Mouse (Mus musculus) C2C12 (cell line): ENCODE data around the gene Gar1. TPM values are rescaled to one million over a fixed set of nuclear protein-coding genes. Genes with fewer than 3 reads are reported as not detected.
A peak's percentile ranks its signal among the peaks of the same experiment; 100 is the strongest.

Experiments
- H3K27me3 ChIP-seq: one replicate; pipeline ENCODE4 v1.6.1; 2011; ENCODE audit not compliant: control insufficient read depth, insufficient read depth, insufficient read length
- H3K36me3 ChIP-seq: one replicate; pipeline ENCODE4 v1.6.1; 2011; ENCODE audit not compliant: control insufficient read depth, insufficient read depth
- H3K4me3 ChIP-seq: one replicate; pipeline ENCODE4 v1.5.1; 2011; ENCODE audit warnings: mild to moderate bottlenecking, control low read depth; ENCODE audit not compliant: poor library complexity, insufficient read depth, severe bottlenecking
- H3K79me2 ChIP-seq: one replicate; pipeline ENCODE4 v1.6.1; 2011; ENCODE audit not compliant: control insufficient read depth, insufficient read depth
- H3K79me3 ChIP-seq: one replicate; pipeline ENCODE4 v1.6.1; 2011; ENCODE audit warnings: low read depth, control low read depth
- H3ac ChIP-seq: one replicate; pipeline ENCODE3; 2011; ENCODE audit warnings: low read depth; ENCODE audit not compliant: control insufficient read depth, insufficient read length
- CEBPB ChIP-seq: IDR thresholded peaks from one replicate; pipeline ENCODE4 v1.6.1; 2011; ENCODE audit warnings: low read depth, mild to moderate bottlenecking, control low read depth, moderate library complexity
- CTCF ChIP-seq: IDR thresholded peaks from one replicate; pipeline ENCODE4 v1.5.1; 2011; ENCODE audit not compliant: control insufficient read depth, insufficient read depth, insufficient read length
- FOSL1 ChIP-seq: IDR thresholded peaks from one replicate; pipeline ENCODE4 v1.8.0; 2011; ENCODE audit warnings: mild to moderate bottlenecking, low read length; ENCODE audit not compliant: poor library complexity, insufficient read depth, severe bottlenecking
- MAX ChIP-seq: IDR thresholded peaks from one replicate; pipeline ENCODE4 v1.6.1; 2011; ENCODE audit warnings: mild to moderate bottlenecking, control low read depth
- MYOD1 ChIP-seq: IDR thresholded peaks from one replicate; pipeline ENCODE4 v1.6.1; 2011; ENCODE audit warnings: low read depth; ENCODE audit not compliant: control insufficient read depth, insufficient read length
- MYOG ChIP-seq: IDR thresholded peaks from one replicate; pipeline ENCODE4 v1.6.1; 2011; ENCODE audit not compliant: control insufficient read depth, insufficient read length; ENCODE audit errors: extremely low read depth
- USF1 ChIP-seq: IDR thresholded peaks from one replicate; pipeline ENCODE4 v1.6.1; 2011; ENCODE audit warnings: low read depth, mild to moderate bottlenecking, control low read depth, moderate library complexity
- long read RNA-seq, 2 experiments: library from polyadenylated mRNA; unstranded; transcript quantifications; one replicate each; pipeline ENCODE4 v2.0.0; 2019 to 2020
- polyA plus RNA-seq: library from polyadenylated mRNA; unstranded; fragments of >200 nt; fragmentation: generic; extraction: Trizol; gene quantifications from one replicate; pipeline ENCODE4 v1.2.1, GENCODE M21; 2012; ENCODE audit warnings: missing spikeins

The Gar1 gene
- polyA plus RNA-seq = 222 TPM
- long read RNA-seq, experiment 1, transcript Gar1-201 (7 exons, 1,271 nt) = major isoform, 7 of 15 reads
- long read RNA-seq, experiment 1, partial matches to known transcripts = 6 of 15 reads
- long read RNA-seq, experiment 1, other reads (novel, unspliced or antisense) = 2 of 15 reads
- long read RNA-seq, experiment 2, transcript Gar1-201 (7 exons, 1,271 nt) = major isoform, 18 of 35 reads
- long read RNA-seq, experiment 2, partial matches to known transcripts = 12 of 35 reads
- long read RNA-seq, experiment 2, other reads (novel, unspliced or antisense) = 5 of 35 reads

DNA sequence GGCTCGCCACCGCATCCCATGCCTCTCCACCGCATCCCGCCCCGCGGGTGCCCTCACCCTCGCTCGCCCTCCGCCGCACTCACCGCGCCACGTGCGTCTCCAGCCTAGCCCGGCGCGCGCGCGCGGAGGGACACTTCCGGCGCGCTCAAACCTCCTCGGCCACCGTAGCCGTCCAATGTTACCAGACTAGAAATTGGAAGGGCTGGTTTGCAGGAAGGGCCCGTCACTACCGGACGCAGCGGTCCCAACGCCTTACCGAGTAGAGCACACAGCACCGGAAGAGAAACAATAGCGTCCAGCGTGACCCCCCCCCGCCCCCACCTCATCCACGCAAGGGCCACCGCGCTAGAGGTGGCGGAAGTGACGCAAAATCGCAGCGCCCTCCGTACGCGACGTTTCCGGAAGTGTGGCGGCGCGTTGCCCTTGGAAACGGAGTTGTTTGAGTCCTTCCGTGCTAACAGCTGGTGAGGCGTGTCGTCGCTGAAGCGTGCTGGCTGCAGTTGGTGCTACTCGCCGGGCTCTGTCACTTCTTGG is at the start of gene Gar1:
TSS of gene Gar1 (minus strand) at position 362 of the 534 bp plus-strand sequence.
- peak; percentile 77 for TF ChIP-seq MYOD1
- no peak for TF ChIP-seq USF1
- peak; percentile 97 for TF ChIP-seq MAX
- peaks cover 6% of the 10 kb centered on the region for H3K27me3 ChIP-seq
- peaks cover 13% of the 10 kb centered on the region for H3K36me3 ChIP-seq

GRCm38 (mm10) chr3:129879913-129880312 is 48.7 kb upstream of the Gar1 start:
- no peaks in the 10 kb centered on the region for H3K79me2 ChIP-seq
- H3K79me3 ChIP-seq = no peaks in the 10 kb centered on the region
- TF ChIP-seq MYOG (no peak), CTCF (no peak), USF1 (no peak), MYOD1 (no peak), CEBPB (no peak)
- no peak overlapping the region for H3K4me3 ChIP-seq
- no peaks in the 10 kb centered on the region for H3K36me3 ChIP-seq
- no peaks in the 10 kb centered on the region for H3K27me3 ChIP-seq
- no peak overlapping the region for H3ac ChIP-seq

More for the DNA sequence above, at the start of gene Gar1:
- Histone ChIP-seq H3K79me2 (peaks cover 50% of the 10 kb centered on the region), H3ac (peak within 1 kb of the TSS; percentile 98), H3K79me3 (peaks cover 42% of the 10 kb centered on the region), H3K4me3 (peak within 1 kb of the TSS; percentile 82)

- Histone ChIP-seq H3K36me3 (no peaks in the 10 kb centered on the region), H3K27me3 (no peaks in the 10 kb centered on the region), H3ac (peak overlapping the region; percentile 33), H3K4me3 (peak overlapping the region; percentile 43), H3K79me2 (no peaks in the 10 kb centered on the region), H3K79me3 (no peaks in the 10 kb centered on the region)
- TF ChIP-seq MYOG = no peak
- no peak for TF ChIP-seq CEBPB
- no peak for TF ChIP-seq USF1
- TF ChIP-seq MYOD1 = no peak
- TF ChIP-seq CTCF = no peak
- TF ChIP-seq MAX = no peak
- no peak for TF ChIP-seq FOSL1
Measured at GRCm38 (mm10) chr3:129879131-129879757, 48.0 kb upstream of the Gar1 start.

DNA sequence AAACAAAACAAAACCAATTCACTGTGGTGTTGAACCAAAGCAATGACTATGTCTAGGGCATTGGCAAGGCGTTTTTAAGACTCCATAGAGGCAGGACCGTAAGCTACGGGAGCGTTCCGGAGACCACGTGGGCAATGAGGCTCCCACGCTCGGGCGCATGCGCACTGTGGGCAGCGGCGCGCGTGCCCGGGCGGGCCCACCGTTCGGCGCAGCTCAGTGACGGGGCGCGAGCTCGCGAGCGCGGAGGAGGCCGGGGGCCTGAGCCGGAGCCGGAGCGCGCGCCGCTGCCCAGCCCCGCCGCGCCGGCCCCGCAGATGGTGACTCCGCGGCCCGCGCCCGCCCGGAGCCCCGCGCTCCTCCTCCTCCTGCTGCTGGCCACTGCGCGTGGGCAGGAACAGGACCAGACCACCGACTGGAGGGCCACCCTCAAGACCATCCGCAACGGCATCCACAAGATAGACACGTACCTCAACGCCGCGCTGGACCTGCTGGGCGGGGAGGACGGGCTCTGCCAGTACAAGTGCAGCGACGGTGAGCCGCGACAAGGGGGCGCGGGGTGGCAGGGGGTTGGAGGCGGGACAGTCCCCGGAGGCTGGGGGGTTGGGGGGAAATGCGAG is 47.3 kb upstream of the Gar1 start, which contains the start of gene Pla2g12a:
TSS of gene Pla2g12a (plus strand) at position 202 of the 617 bp plus-strand sequence.
- Histone ChIP-seq H3K79me2 (no peaks in the 10 kb centered on the region), H3K79me3 (no peaks in the 10 kb centered on the region), H3ac (peak within 1 kb of the TSS; percentile 94), H3K27me3 (no peaks in the 10 kb centered on the region), H3K4me3 (peak within 1 kb of the TSS; percentile 43), H3K36me3 (no peaks in the 10 kb centered on the region)
- TF ChIP-seq MAX = peak; percentile 87
- no peak for TF ChIP-seq CTCF
- peak; percentile 93 for TF ChIP-seq USF1

DNA sequence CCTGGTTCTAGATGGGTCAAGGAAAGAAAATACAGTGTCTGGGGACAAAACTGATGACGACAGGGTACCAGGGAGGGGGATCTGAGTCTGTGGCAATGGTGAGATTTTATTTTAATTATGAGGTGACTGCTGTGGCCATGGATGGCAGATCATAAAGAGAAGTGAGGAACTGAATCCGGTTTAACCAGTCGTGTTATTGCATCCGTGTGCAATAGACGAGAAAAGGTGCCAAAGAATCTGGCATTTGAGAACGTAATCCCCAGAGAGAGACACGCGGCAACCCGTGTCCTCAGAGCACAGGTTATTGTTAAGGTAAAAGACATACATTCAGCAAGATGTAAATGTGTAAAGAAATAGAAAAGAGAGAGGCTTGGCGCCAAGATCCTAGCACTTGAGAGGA is 46.1 kb upstream of the Gar1 start:
- H3K27me3 ChIP-seq = no peaks in the 10 kb centered on the region
- no peak overlapping the region for H3K4me3 ChIP-seq

More for the DNA sequence above, 46.1 kb upstream of the Gar1 start:
- TF ChIP-seq FOSL1 (no peak), MYOG (no peak), MYOD1 (no peak), CTCF (no peak), MAX (no peak), USF1 (no peak), CEBPB (no peak)
- Histone ChIP-seq H3ac (no peak overlapping the region), H3K79me2 (no peaks in the 10 kb centered on the region), H3K36me3 (no peaks in the 10 kb centered on the region), H3K79me3 (no peaks in the 10 kb centered on the region)
